Mouse (Mus musculus) liver, adult 2 months (tissue): ENCODE measurements around the gene Spryd3.

ENCODE experiments used
- CTCF ChIP-seq: fragments of 200-500 bp; IDR thresholded peaks from 2 replicates; pipeline ENCODE4 v1.5.1; 2011; ENCODE audit warnings: low read depth, low read length, control low read depth
- POLR2A ChIP-seq: fragments of 200-500 bp; IDR thresholded peaks from 2 replicates; pipeline ENCODE4 v1.6.1; 2011; ENCODE audit warnings: low read length, control low read depth; ENCODE audit not compliant: insufficient read depth; ENCODE audit errors: extremely low read depth

DNA sequence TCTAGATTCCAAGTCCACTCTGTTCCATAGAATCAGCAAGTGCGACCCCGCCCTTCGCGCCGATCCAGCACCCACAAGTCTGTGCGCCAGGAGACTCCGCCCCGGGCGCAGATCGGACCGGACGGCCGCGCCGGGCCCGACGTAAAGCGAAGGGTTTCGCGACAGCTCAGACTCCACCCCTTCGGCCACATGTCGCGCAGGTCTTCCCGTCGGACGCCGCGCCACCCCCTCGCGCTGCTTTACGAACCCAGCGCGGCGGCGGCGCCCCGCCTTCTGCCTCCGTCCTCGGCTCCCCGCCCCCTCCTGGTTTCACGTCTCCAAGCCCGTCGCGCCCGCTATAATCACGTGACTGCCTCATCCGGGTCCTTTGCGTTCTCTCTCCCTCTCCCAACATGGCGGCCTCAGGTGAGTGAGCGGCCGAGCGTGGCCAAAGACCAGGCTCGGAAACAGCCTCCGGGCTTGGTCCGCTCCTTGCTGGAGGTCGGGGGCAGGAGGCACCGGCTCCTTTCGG, 62.4 kb downstream of the Spryd3 start, which contains the start of gene Eif4b:
- TF ChIP-seq CTCF (no peak), POLR2A (peak; percentile 44; the same call in 1 of the 2 replicates)
